In genomic region chr17:85844486-85844885, GRCm38 (mm10) we compare ENCODE assay signal across 35 mouse cellular contexts.
"Had no signal": no experiment of that assay in that cellular context is flagged by ENCODE, and none has a peak within 500 bp of the region (broad histone marks: within the 10 kb centered on the region; RNA-seq: fewer than 3 reads in every experiment).

No protein-coding gene starts in this region.

- H3K9me3 ChIP-seq: heart, embryonic 10.5 days; heart, embryonic 12.5 days; heart, embryonic 13.5 days; heart, embryonic 15.5 days; hindbrain, embryonic 10.5 days; hindbrain, embryonic 12.5 days; hindbrain, embryonic 13.5 days; hindbrain, embryonic 15.5 days; intestine, embryonic 15.5 days had no signal

- H3K36me3 ChIP-seq: heart, embryonic 10.5 days; heart, embryonic 12.5 days; heart, embryonic 13.5 days; heart, embryonic 15.5 days; hindbrain, embryonic 10.5 days; hindbrain, embryonic 12.5 days; hindbrain, embryonic 13.5 days; hindbrain, embryonic 15.5 days; intestine, embryonic 15.5 days had no signal

- H3K4me2 ChIP-seq: heart, embryonic 11.5 days; heart, embryonic 12.5 days; heart, embryonic 13.5 days; heart, embryonic 15.5 days; hindbrain, embryonic 12.5 days; hindbrain, embryonic 13.5 days; hindbrain, embryonic 14.5 days; hindbrain, embryonic 15.5 days; intestine, embryonic 15.5 days had no signal

- H3K27ac ChIP-seq: heart, embryonic 10.5 days; heart, embryonic 13.5 days; heart, embryonic 15.5 days; hindbrain, embryonic 10.5 days; hindbrain, embryonic 12.5 days; hindbrain, embryonic 13.5 days; hindbrain, embryonic 14.5 days; hindbrain, embryonic 15.5 days; hindbrain, postnatal 0 days; intestine, embryonic 15.5 days; kidney, postnatal 0 days; layer of hippocampus, adult 2 months; left cerebral cortex, adult 2 months had no signal

- H3K9ac ChIP-seq: heart, embryonic 12.5 days; heart, embryonic 13.5 days; heart, embryonic 15.5 days; hindbrain, embryonic 12.5 days; hindbrain, embryonic 13.5 days; hindbrain, embryonic 14.5 days; hindbrain, embryonic 15.5 days; intestine, embryonic 15.5 days had no signal

- H3K4me3 ChIP-seq: heart, embryonic 10.5 days; heart, embryonic 12.5 days; heart, embryonic 13.5 days; heart, embryonic 15.5 days; hindbrain, embryonic 10.5 days; hindbrain, embryonic 12.5 days; hindbrain, embryonic 13.5 days; hindbrain, embryonic 15.5 days; intestine, embryonic 15.5 days; layer of hippocampus, adult 2 months; left cerebral cortex, adult 2 months had no signal

- H3K27me3 ChIP-seq: heart, embryonic 15.5 days; hindbrain, embryonic 12.5 days; hindbrain, embryonic 13.5 days; hindbrain, embryonic 15.5 days; intestine, embryonic 15.5 days had no signal

- DNase-seq: heart, postnatal 10 days; heart, postnatal 14 days; heart, postnatal 36 days; heart, postnatal 4 days; kidney, adult 11 months; kidney, adult 18-20 months; kidney, adult 2 months; kidney, adult 8-10 months; kidney, adult 9 months; kidney, postnatal 10 days; kidney, postnatal 14 days; kidney, postnatal 25 days; kidney, postnatal 36 days; kidney, postnatal 4 days; layer of hippocampus, adult 9-11 months; layer of hippocampus, postnatal 36 days had no signal

- H3K4me1 ChIP-seq: heart, embryonic 13.5 days; heart, embryonic 15.5 days; hindbrain, embryonic 13.5 days; hindbrain, embryonic 15.5 days; intestine, embryonic 15.5 days had no signal

- ATAC-seq: hindbrain, embryonic 16.5 days; hindbrain, postnatal 0 days; inflammation-experienced regulatory T-cells, adult 6 months; intestine, embryonic 15.5 days; intestine, embryonic 16.5 days; intestine, postnatal 0 days had no signal
